Mouse (Mus musculus) stomach, postnatal 0 days (tissue): ENCODE measurements around the gene Elavl2. TPM values are rescaled to one million over a fixed set of nuclear protein-coding genes. Genes with fewer than 3 reads are reported as not detected.

Source experiments
- ATAC-seq: fragments of 200-750 bp; cut with Nextera tagmentation; 2 replicates; pipeline ENCODE4 v1.8.0; 2017; ENCODE audit not compliant: low FRiP score, low TSS enrichment
- DNase-seq: peaks from one replicate; pipeline ENCODE4 v3.0.0-alpha.2; 2016; ENCODE audit warnings: low spot score
- H3K27ac ChIP-seq: fragments of 300-500 bp; sonication (generic); replicated peaks from 2 replicates; pipeline ENCODE4 v1.5.1; 2014; ENCODE audit warnings: mild to moderate bottlenecking, control low read depth
- H3K27me3 ChIP-seq: fragments of 300-500 bp; sonication (generic); 2 replicates; pipeline ENCODE4 v1.6.1; 2014; ENCODE audit warnings: low read length; ENCODE audit not compliant: control insufficient read depth, insufficient read depth
- H3K36me3 ChIP-seq: fragments of 300-500 bp; sonication (generic); 2 replicates; pipeline ENCODE4 v1.6.1; 2014; ENCODE audit warnings: low read length, mixed read lengths; ENCODE audit not compliant: control insufficient read depth, insufficient read depth
- H3K4me1 ChIP-seq: fragments of 300-500 bp; sonication (generic); replicated peaks from 2 replicates; pipeline ENCODE4 v1.6.1; 2014; ENCODE audit warnings: antibody characterized with exemption; ENCODE audit not compliant: control insufficient read depth, insufficient read depth
- H3K4me2 ChIP-seq: fragments of 300-500 bp; sonication (generic); replicated peaks from 2 replicates; pipeline ENCODE4 v1.6.1; 2014; ENCODE audit warnings: low read depth, mild to moderate bottlenecking, control low read depth, moderate library complexity
- H3K4me3 ChIP-seq: fragments of 300-500 bp; sonication (generic); 2 replicates; pipeline ENCODE4 v1.5.1; 2014; ENCODE audit warnings: low read depth, low read length, control low read depth
- H3K9ac ChIP-seq: fragments of 300-500 bp; sonication (generic); 2 replicates; pipeline ENCODE4 v1.6.1; 2014; ENCODE audit warnings: mild to moderate bottlenecking, low read length, control low read depth, mixed read lengths
- H3K9me3 ChIP-seq: fragments of 300-500 bp; sonication (generic); 2 replicates; pipeline ENCODE4 v1.6.1; 2016; ENCODE audit warnings: low read length; ENCODE audit not compliant: control insufficient read depth
- CTCF ChIP-seq: IDR thresholded peaks from 2 replicates; pipeline ENCODE4 v1.5.1; 2016; ENCODE audit warnings: antibody characterized with exemption, low read depth, mild to moderate bottlenecking, moderate library complexity
- EP300 ChIP-seq: optimal IDR thresholded peaks from 2 replicates; pipeline ENCODE3; 2016; ENCODE audit warnings: antibody characterized with exemption
- WGBS: fragments of 180-500 bp; shearing (Covaris S2); extraction: QIAGEN DNeasy Blood & Tissue Kit; methylation state at CpG from one replicate; pipeline ENCODE4 v1.1.7; 2014; 5-methylcytosine and 5-hydroxymethylcytosine counted together
- polyA plus RNA-seq: library from polyadenylated mRNA; unstranded; fragments of >200 nt; fragmentation: Nextera tagmentation; extraction: Ambion mirVana; gene quantifications from 2 replicates; pipeline ENCODE4 v1.2.1, GENCODE M21; 2015

Elavl2 gene
- polyA plus RNA-seq, 1 experiment from 2014 or later: 1.5 TPM

- Histone ChIP-seq H3K27ac (no peak overlapping the region), H3K4me2 (no peak overlapping the region), H3K4me1 (no peaks in the 10 kb centered on the region), H3K27me3 (no peaks in the 10 kb centered on the region), H3K9me3 (no peaks in the 10 kb centered on the region), H3K4me3 (no peak overlapping the region), H3K9ac (no peak overlapping the region), H3K36me3 (no peaks in the 10 kb centered on the region)
- TF ChIP-seq CTCF (0 out of 2 replicates have a peak, but pooled peaks have one; percentile 16), EP300 (no peak)
- DNase-seq (no peak), ATAC-seq (no peak)
- 85% methylated on average over 3 of the region's 3 CpGs for WGBS
Observed at GRCm38 (mm10) chr4:91387701-91388100, 12.9 kb downstream of the Elavl2 start.

- Histone ChIP-seq H3K36me3 (no peaks in the 10 kb centered on the region), H3K27ac (no peak overlapping the region), H3K9ac (no peak overlapping the region), H3K4me2 (no peak overlapping the region), H3K4me3 (no peak overlapping the region), H3K9me3 (no peaks in the 10 kb centered on the region), H3K27me3 (0 out of 2 replicates have a peak, but pooled peaks cover 4% of the 10 kb centered on the region), H3K4me1 (no peaks in the 10 kb centered on the region)
- ATAC-seq (no peak), DNase-seq (no peak)
- TF ChIP-seq EP300: no peak
- TF ChIP-seq CTCF: no peak
- 2% methylated on average over 12 of the region's 13 CpGs for WGBS
Observed at GRCm38 (mm10) chr4:91381201-91381627, 19.4 kb downstream of the Elavl2 start.

GRCm38 (mm10) chr4:91380341-91381117, 20.1 kb downstream of the Elavl2 start:
- Histone ChIP-seq H3K27ac (no peak overlapping the region), H3K36me3 (no peaks in the 10 kb centered on the region), H3K4me2 (no peak overlapping the region), H3K4me3 (no peak overlapping the region), H3K4me1 (no peaks in the 10 kb centered on the region), H3K9ac (no peak overlapping the region), H3K9me3 (no peaks in the 10 kb centered on the region), H3K27me3 (0 out of 2 replicates have a peak, but pooled peaks cover 4% of the 10 kb centered on the region)
- DNase-seq (no peak), ATAC-seq (no peak)
- TF ChIP-seq EP300 (no peak), CTCF (no peak)
- WGBS: 7% methylated on average over 24 of the region's 24 CpGs

- 0% methylated on average over 9 of the region's 9 CpGs for WGBS
- no peak overlapping the region for H3K4me2 ChIP-seq
- DNase-seq (no peak), ATAC-seq (no peak)
- 0 out of 2 replicates have a peak, but pooled peaks cover 5% of the 10 kb centered on the region for H3K4me1 ChIP-seq
- peaks cover 10% of the 10 kb centered on the region; the same call in 1 of the 2 replicates for H3K27me3 ChIP-seq
- H3K9ac ChIP-seq: no peak overlapping the region
- no peaks in the 10 kb centered on the region for H3K9me3 ChIP-seq
- H3K36me3 ChIP-seq: no peaks in the 10 kb centered on the region
- no peak overlapping the region for H3K4me3 ChIP-seq
- H3K27ac ChIP-seq: no peak overlapping the region
- TF ChIP-seq EP300 (no peak), CTCF (peak; percentile 49)
Observed at GRCm38 (mm10) chr4:91379559-91379958, 21.0 kb downstream of the Elavl2 start.

- H3K9me3 ChIP-seq: no peaks in the 10 kb centered on the region
Observed at GRCm38 (mm10) chr4:91376317-91376910, 24.2 kb downstream of the Elavl2 start.

GRCm38 (mm10) chr4:91375372-91375687, 25.3 kb downstream of the Elavl2 start:
- Histone ChIP-seq H3K9ac (no peak overlapping the region), H3K4me1 (0 out of 2 replicates have a peak, but pooled peaks cover 5% of the 10 kb centered on the region), H3K27ac (no peak overlapping the region), H3K4me2 (peak overlapping the region; percentile 51), H3K4me3 (peak overlapping the region; percentile 37), H3K27me3 (peaks cover 18% of the 10 kb centered on the region; the same call in 1 of the 2 replicates), H3K9me3 (no peaks in the 10 kb centered on the region), H3K36me3 (no peaks in the 10 kb centered on the region)
- DNase-seq (no peak), ATAC-seq (no peak)
- WGBS: 1% methylated on average over 7 of the region's 7 CpGs
- TF ChIP-seq CTCF (no peak), EP300 (no peak)

More at GRCm38 (mm10) chr4:91376317-91376910, 24.2 kb downstream of the Elavl2 start:
- peak overlapping the region; percentile 37 for H3K4me3 ChIP-seq
- H3K27ac ChIP-seq: no peak overlapping the region
- TF ChIP-seq EP300 (no peak), CTCF (no peak)
- H3K4me1 ChIP-seq: 0 out of 2 replicates have a peak, but pooled peaks cover 5% of the 10 kb centered on the region
- H3K27me3 ChIP-seq: peaks cover 12% of the 10 kb centered on the region; the same call in 1 of the 2 replicates
- under 1% methylated on average over 28 of the region's 28 CpGs for WGBS
- H3K4me2 ChIP-seq: peak overlapping the region; percentile 51
- DNase-seq (peak; percentile 92), ATAC-seq (peak; percentile 98)
- H3K9ac ChIP-seq: no peak overlapping the region
- H3K36me3 ChIP-seq: no peaks in the 10 kb centered on the region
